Mouse (Mus musculus) lung, embryonic 14.5 days (tissue): ENCODE measurements at regions not wholly inside any gene's neighbourhood (a gene's known extent, or its start where the extent isn't known, plus 50 kb on each side); places are given as distances from the start of the nearest gene placed in this dataset.

ENCODE experiments used
- ATAC-seq: fragments of 200-750 bp; cut with Nextera tagmentation; 2 replicates; pipeline ENCODE4 v1.8.0; 2017; ENCODE audit warnings: mild to moderate bottlenecking, moderate TSS enrichment, moderate library complexity; ENCODE audit not compliant: insufficient read depth
- DNase-seq: peaks from one replicate; pipeline ENCODE4 v3.0.0-alpha.2; 2015
- H3K27ac ChIP-seq: fragments of 300-500 bp; sonication (generic); 2 replicates; pipeline ENCODE4 v1.5.1; 2014; ENCODE audit warnings: low read depth, mild to moderate bottlenecking, moderate library complexity
- H3K27me3 ChIP-seq: fragments of 300-500 bp; sonication (generic); 2 replicates; pipeline ENCODE4 v1.6.1; 2014; ENCODE audit warnings: low read length, control low read depth; ENCODE audit not compliant: insufficient read depth
- H3K36me3 ChIP-seq: fragments of 300-500 bp; sonication (generic); 2 replicates; pipeline ENCODE4 v1.6.1; 2014; ENCODE audit warnings: control low read depth; ENCODE audit not compliant: insufficient read depth
- H3K4me1 ChIP-seq: fragments of 300-500 bp; sonication (generic); 2 replicates; pipeline ENCODE4 v1.6.1; 2014; ENCODE audit warnings: antibody characterized with exemption, control low read depth; ENCODE audit not compliant: insufficient read depth
- H3K4me2 ChIP-seq: fragments of 300-500 bp; sonication (generic); 2 replicates; pipeline ENCODE4 v1.6.1; 2014; ENCODE audit warnings: mild to moderate bottlenecking
- H3K4me3 ChIP-seq: fragments of 300-500 bp; sonication (generic); 2 replicates; pipeline ENCODE4 v1.5.1; 2014; ENCODE audit warnings: low read depth, low read length
- H3K9ac ChIP-seq: fragments of 300-500 bp; sonication (generic); 2 replicates; pipeline ENCODE4 v1.6.1; 2014
- H3K9me3 ChIP-seq: fragments of 300-500 bp; sonication (generic); 2 replicates; pipeline ENCODE4 v1.6.1; 2016; ENCODE audit warnings: low read depth, low read length, control low read depth
- CTCF ChIP-seq: IDR thresholded peaks from 2 replicates; pipeline ENCODE4 v1.5.1; 2016; ENCODE audit warnings: antibody characterized with exemption, low read depth
- WGBS: fragments of 180-500 bp; shearing (Covaris S2); extraction: QIAGEN DNeasy Blood & Tissue Kit; methylation state at CpG from one replicate; pipeline ENCODE4 v1.1.7; 2014; 5-methylcytosine and 5-hydroxymethylcytosine counted together

DNA sequence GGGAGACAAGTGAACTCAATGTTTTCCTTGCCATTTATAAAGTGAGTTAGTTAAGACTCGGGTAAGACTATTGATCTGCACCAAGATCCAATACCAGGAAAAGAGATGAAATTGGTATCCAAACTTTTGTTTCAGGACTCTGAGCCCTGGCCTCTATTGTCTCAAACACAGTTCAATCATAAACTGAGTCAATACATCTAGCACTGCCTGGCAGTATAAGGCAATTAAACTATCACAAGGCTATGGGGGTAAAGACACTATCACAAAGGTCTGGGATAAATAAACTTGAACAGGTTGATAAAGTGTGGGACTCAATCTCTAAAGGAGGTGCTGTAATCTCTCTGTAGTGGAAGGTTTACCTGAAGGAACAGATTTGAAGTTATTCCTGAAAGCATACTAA, 95.3 kb upstream of the Adgrf1 start:
- H3K9me3 ChIP-seq, result no peaks in the 10 kb centered on the region
- H3K4me1 ChIP-seq, result no peaks in the 10 kb centered on the region
- no peak overlapping the region for H3K4me2 ChIP-seq
- no peak for TF ChIP-seq CTCF
- ATAC-seq (no peak), DNase-seq (no peak)
- H3K27ac ChIP-seq, result no peak overlapping the region
- 59% methylated on average over 1 of the region's 1 CpGs for WGBS
- no peaks in the 10 kb centered on the region for H3K27me3 ChIP-seq
- no peak overlapping the region for H3K4me3 ChIP-seq
- H3K9ac ChIP-seq, result no peak overlapping the region
- no peaks in the 10 kb centered on the region for H3K36me3 ChIP-seq

DNA sequence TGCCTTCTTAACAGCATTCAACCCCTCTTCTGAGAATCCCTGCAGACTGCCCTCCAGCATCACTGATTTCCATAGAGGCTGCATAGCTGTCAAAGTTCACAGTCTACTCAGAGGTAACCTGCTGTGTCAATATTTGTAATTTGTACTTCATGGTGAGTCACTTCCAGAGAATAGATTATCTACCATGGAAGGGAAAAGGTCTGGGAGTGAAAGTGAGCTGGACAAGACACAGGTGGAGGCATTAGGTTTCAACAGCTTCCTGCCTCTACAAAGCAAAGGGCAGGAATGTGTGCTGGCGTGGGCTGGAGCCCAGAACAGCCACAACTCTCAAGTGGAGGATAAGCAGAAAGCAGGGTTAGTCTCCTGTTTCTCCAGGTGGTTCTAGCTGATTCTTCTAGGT, 92.9 kb upstream of the Adgrf1 start:
- DNase-seq (peak; percentile 18), ATAC-seq (peak; percentile 47; the same call in 1 of the 2 replicates)
- Histone ChIP-seq H3K4me1 (no peaks in the 10 kb centered on the region), H3K4me2 (no peak overlapping the region), H3K27ac (no peak overlapping the region), H3K27me3 (no peaks in the 10 kb centered on the region), H3K36me3 (no peaks in the 10 kb centered on the region), H3K4me3 (no peak overlapping the region), H3K9me3 (no peaks in the 10 kb centered on the region), H3K9ac (no peak overlapping the region)
- TF ChIP-seq CTCF, result no peak
- 11% methylated on average over 1 of the region's 1 CpGs for WGBS

DNA sequence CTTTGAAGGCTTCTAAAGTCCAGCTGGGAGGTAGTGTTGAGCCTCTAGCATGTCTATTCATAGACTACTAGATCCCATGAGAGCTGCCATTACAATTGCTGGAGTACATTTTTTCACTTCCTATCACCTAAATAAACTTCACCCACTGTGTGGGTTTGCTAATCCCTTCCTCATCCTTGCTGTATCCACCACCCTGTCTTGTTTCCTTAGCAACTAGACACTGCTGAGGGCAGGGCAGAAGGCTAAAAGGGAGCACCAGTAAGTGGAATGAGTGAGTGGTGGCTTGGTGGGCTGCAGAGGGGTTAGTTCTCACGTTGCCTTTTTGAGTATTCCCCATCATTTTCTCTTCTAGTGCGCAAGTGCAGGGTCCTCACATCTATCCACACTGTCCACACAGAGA, 80.1 kb upstream of the Adgrf1 start:
- Histone ChIP-seq H3K9ac (no peak overlapping the region), H3K4me3 (no peak overlapping the region), H3K4me2 (no peak overlapping the region), H3K27me3 (no peaks in the 10 kb centered on the region), H3K9me3 (no peaks in the 10 kb centered on the region), H3K27ac (peak overlapping the region; percentile 70; the same call in 1 of the 2 replicates), H3K4me1 (no peaks in the 10 kb centered on the region), H3K36me3 (no peaks in the 10 kb centered on the region)
- no peak for TF ChIP-seq CTCF
- ATAC-seq (no peak; the same call in 1 of the 2 replicates), DNase-seq (no peak)
- WGBS, result 53% methylated on average over 2 of the region's 2 CpGs

DNA sequence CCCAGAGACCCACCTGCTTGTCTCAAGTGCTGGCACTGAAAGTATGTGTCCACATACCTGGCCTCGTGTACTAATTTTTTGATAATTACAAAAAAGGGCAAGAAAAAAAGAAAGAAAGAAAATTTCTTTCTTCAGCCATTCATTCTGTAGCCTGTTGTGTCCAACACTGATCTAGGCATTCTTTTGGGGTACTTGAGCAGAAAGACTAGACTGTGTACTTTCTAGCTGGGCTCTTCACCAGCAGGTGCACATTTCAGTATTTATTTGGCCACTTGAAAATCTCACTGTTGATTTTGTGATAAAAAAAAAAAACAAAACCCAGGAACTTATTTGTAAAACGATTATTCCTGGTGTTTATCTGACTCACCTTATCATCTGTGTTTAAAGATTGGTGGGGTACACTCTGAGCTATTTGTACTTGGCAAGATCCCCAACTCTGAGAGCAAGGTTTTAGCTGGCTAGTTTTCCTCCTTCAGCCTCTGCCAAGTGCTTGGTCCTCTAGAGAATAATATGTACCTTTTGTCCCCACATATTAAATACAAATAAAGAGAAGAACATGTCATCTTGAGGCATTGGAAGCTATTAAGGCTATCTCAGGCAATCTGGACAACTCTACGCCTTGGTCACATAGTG, 79.2 kb upstream of the Adgrf1 start:
- peak overlapping the region; percentile 36; the same call in 1 of the 2 replicates for H3K27ac ChIP-seq
- DNase-seq (peak; percentile 32), ATAC-seq (peak; percentile 58)
- H3K4me1 ChIP-seq, result no peaks in the 10 kb centered on the region
- H3K4me2 ChIP-seq, result no peak overlapping the region
- no peaks in the 10 kb centered on the region for H3K36me3 ChIP-seq
- H3K4me3 ChIP-seq, result no peak overlapping the region
- no peak for TF ChIP-seq CTCF
- H3K9ac ChIP-seq, result no peak overlapping the region
- no peaks in the 10 kb centered on the region for H3K27me3 ChIP-seq
- no peaks in the 10 kb centered on the region for H3K9me3 ChIP-seq
- 43% methylated on average over 3 of the region's 3 CpGs for WGBS

DNA sequence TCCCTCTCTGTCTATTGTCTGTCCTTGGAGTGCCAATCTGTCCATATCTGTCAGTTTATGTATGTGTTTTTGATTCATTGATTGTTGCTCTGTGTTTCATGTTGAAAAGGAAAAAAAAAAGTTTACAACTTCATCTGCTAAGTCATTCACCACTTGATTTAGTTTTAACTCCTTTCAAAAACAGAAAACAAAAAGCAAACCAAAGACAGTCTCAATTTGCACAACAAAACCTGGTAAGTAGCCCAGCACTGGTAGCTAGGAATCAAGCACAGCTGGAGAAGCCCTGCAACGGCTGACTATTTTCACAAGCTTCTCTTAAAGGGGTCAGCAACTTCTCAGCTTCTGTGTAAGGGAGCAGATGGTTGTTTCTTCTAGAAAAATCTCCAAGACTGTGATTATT, 72.9 kb upstream of the Adgrf1 start:
- H3K4me2 ChIP-seq, result no peak overlapping the region

DNA sequence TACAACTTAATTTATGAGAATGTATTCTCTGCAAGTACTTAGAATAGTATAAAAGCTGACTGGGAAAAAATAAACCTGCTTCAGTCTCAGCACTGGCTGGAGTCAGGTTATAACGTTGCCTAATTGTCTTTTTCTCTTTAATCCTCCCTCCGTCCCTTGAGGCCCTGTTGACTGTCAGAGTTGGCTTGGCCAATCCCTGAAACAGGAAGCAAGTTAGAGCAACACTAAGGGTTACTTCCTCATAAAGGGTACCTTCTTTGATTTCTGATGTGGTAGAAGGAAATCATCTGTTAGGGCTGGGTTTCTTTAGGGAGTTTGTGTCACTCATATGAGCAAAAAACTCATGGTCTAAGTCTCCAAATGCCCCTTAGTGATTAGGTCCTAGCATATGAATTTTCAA, 69.3 kb upstream of the Adgrf1 start:
- no peaks in the 10 kb centered on the region for H3K9me3 ChIP-seq
- WGBS, result 51% methylated on average over 2 of the region's 2 CpGs

More for the DNA sequence above, 72.9 kb upstream of the Adgrf1 start:
- 39% methylated on average over 1 of the region's 1 CpGs for WGBS
- Histone ChIP-seq H3K4me1 (no peaks in the 10 kb centered on the region), H3K4me3 (no peak overlapping the region), H3K27ac (no peak overlapping the region), H3K27me3 (no peaks in the 10 kb centered on the region), H3K9me3 (no peaks in the 10 kb centered on the region), H3K36me3 (no peaks in the 10 kb centered on the region), H3K9ac (no peak overlapping the region)
- no peak for ATAC-seq
- TF ChIP-seq CTCF, result no peak
- no peak for DNase-seq

DNA sequence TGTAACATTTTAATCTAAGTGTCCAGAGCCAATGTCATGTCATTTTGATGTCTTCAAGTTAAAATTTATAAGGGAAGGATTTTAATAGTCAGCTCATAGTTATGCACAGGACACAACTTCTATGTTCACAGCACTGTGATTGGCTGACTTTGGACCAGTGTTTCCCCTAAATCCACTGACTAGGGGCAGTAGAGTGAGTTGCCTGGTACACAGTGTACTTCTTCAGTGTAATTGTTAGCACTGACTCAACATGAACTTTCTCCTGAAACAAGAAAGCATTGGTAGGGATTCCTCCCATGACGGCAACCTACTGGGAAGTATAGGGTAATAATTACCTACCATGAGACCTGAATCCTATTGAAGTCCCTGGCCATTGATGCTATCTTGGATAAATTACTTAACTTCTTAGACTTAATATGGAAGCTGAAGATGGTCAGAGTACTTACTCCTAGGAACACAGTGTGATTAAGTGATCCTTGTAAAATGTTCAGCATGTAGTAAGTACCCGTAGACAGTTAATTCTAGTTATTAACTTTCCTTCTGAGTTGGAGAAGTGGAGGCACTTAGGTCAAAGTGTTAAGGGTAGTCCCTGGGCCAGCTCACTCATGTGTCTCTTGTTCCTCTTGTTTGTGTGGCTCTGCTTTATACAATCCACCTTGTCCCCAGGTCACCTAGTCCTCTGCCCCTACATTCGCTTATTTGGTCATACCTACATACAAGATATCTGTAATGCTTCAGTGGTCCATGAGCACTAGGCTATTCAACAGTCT, 63.2 kb upstream of the Adgrf1 start:
- H3K4me3 ChIP-seq, result no peak overlapping the region
- no peak overlapping the region for H3K4me2 ChIP-seq
- no peaks in the 10 kb centered on the region for H3K27me3 ChIP-seq
- WGBS, result 95% methylated on average over 3 of the region's 3 CpGs
- ATAC-seq (no peak), DNase-seq (no peak)
- no peak for TF ChIP-seq CTCF
- H3K36me3 ChIP-seq, result no peaks in the 10 kb centered on the region
- H3K4me1 ChIP-seq, result no peaks in the 10 kb centered on the region
- H3K27ac ChIP-seq, result no peak overlapping the region
- no peaks in the 10 kb centered on the region for H3K9me3 ChIP-seq
- no peak overlapping the region for H3K9ac ChIP-seq

More for the DNA sequence above, 69.3 kb upstream of the Adgrf1 start:
- Histone ChIP-seq H3K27me3 (no peaks in the 10 kb centered on the region), H3K27ac (no peak overlapping the region), H3K4me2 (no peak overlapping the region), H3K9ac (no peak overlapping the region), H3K4me1 (no peaks in the 10 kb centered on the region), H3K4me3 (no peak overlapping the region), H3K36me3 (no peaks in the 10 kb centered on the region)
- ATAC-seq (no peak), DNase-seq (no peak)
- TF ChIP-seq CTCF, result no peak
